Mouse (Mus musculus) midbrain, postnatal 0 days (tissue): ENCODE results near the gene Mboat2. TPM values are rescaled to one million over a fixed set of nuclear protein-coding genes. Genes with fewer than 3 reads are reported as not detected.

Experiments
- ATAC-seq: fragments of 200-750 bp; cut with Nextera tagmentation; 2 replicates; pipeline ENCODE4 v1.8.0; 2017; ENCODE audit warnings: moderate number of reproducible peaks, mild to moderate bottlenecking, moderate TSS enrichment, moderate library complexity; ENCODE audit not compliant: low FRiP score
- DNase-seq: peaks from one replicate; pipeline ENCODE4 v3.0.0-alpha.2; 2015; ENCODE audit warnings: low spot score
- H3K27ac ChIP-seq: fragments of 300-500 bp; sonication (generic); 2 replicates; pipeline ENCODE4 v1.5.1; 2014; ENCODE audit warnings: low read depth, mild to moderate bottlenecking, low read length, mixed read lengths
- H3K27me3 ChIP-seq: fragments of 300-500 bp; sonication (generic); 2 replicates; pipeline ENCODE4 v1.6.1; 2014; ENCODE audit warnings: low read length, control low read depth, mixed read lengths; ENCODE audit not compliant: insufficient read depth
- H3K36me3 ChIP-seq: fragments of 300-500 bp; sonication (generic); 2 replicates; pipeline ENCODE4 v1.6.1; 2014; ENCODE audit warnings: low read length, control low read depth, mixed read lengths; ENCODE audit not compliant: insufficient read depth
- H3K4me1 ChIP-seq: fragments of 300-500 bp; sonication (generic); 2 replicates; pipeline ENCODE4 v1.6.1; 2014; ENCODE audit warnings: mild to moderate bottlenecking, control low read depth, antibody characterized with exemption, low read length, mixed read lengths; ENCODE audit not compliant: insufficient read depth
- H3K4me2 ChIP-seq: fragments of 300-500 bp; sonication (generic); 2 replicates; pipeline ENCODE4 v1.6.1; 2014; ENCODE audit warnings: low read depth, mild to moderate bottlenecking, low read length, mixed read lengths; ENCODE audit not compliant: poor library complexity, severe bottlenecking
- H3K4me3 ChIP-seq: fragments of 300-500 bp; sonication (generic); 2 replicates; pipeline ENCODE4 v1.5.1; 2014; ENCODE audit warnings: low read depth, mild to moderate bottlenecking, low read length, moderate library complexity
- H3K9ac ChIP-seq: fragments of 300-500 bp; sonication (generic); replicated peaks from 2 replicates; pipeline ENCODE4 v1.6.1; 2014; ENCODE audit warnings: mild to moderate bottlenecking, low read length, moderate library complexity, mixed read lengths; ENCODE audit not compliant: poor library complexity, severe bottlenecking
- H3K9me3 ChIP-seq: fragments of 300-500 bp; sonication (generic); 2 replicates; pipeline ENCODE4 v1.6.1; 2016; ENCODE audit warnings: low read length, control low read depth
- CTCF ChIP-seq: IDR thresholded peaks from 2 replicates; pipeline ENCODE4 v1.5.1; 2016; ENCODE audit warnings: antibody characterized with exemption, mild to moderate bottlenecking
- WGBS: fragments of 180-500 bp; shearing (Covaris S2); extraction: QIAGEN DNeasy Blood & Tissue Kit; methylation state at CpG from one replicate; pipeline ENCODE4 v1.1.7; 2014; 5-methylcytosine and 5-hydroxymethylcytosine counted together
- polyA plus RNA-seq: library from polyadenylated mRNA; unstranded; fragments of >200 nt; fragmentation: Nextera tagmentation; extraction: Ambion mirVana; gene quantifications from 2 replicates; pipeline ENCODE4 v1.2.1, GENCODE M21; 2015
- total RNA-seq: library from RNA; depleted of rRNA; stranded (reverse); fragments of >200 nt; gene quantifications from 2 replicates; pipeline ENCODE4 v1.2.3, GENCODE M21; 2014; rRNA removed

Gene Mboat2
- total and polyA plus RNA-seq, 2 experiments from 2014 or later: 62.0 to 69.2 TPM

DNA sequence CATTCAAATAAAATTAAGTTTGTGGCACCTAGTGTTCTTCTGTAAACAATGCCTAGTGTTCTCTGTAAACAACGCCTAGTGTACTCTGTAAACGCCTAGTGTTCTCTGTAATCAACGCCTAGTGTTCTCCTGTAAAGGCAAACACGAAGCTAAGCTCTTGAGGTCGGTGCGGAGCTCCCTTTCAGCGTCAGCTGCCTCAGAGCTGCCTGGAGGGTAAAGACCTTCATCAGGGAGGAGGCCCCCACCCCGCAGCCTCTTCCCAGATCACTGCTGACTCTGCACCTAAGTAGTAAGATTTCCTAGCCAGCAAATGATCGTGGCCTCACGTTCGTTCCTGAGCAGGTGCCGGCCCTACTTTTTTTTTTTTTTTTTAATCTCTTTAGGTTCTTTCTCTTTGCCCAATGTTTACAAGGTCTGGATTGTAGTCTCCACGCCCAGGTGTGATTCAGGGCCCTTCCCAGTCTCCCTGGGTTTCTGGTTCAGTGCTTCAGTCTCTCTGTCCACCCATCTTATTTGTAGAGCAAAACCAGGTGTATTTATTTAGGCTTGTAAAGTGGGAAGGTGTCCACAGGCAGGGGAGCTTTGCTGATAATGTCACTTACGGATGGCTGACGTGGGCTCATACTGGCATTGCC, 181.2 kb downstream of the Mboat2 start:
- H3K27me3 ChIP-seq: no peaks in the 10 kb centered on the region
- DNase-seq (no peak), ATAC-seq (no peak)
- H3K4me2 ChIP-seq: no peak overlapping the region
- no peak overlapping the region for H3K9ac ChIP-seq
- peaks cover 78% of the 10 kb centered on the region for H3K36me3 ChIP-seq
- no peak overlapping the region for H3K4me3 ChIP-seq
- no peak for TF ChIP-seq CTCF
- no peaks in the 10 kb centered on the region for H3K9me3 ChIP-seq
- WGBS: 84% methylated on average over 15 of the region's 15 CpGs
- H3K27ac ChIP-seq: no peak overlapping the region
- H3K4me1 ChIP-seq: no peaks in the 10 kb centered on the region

DNA sequence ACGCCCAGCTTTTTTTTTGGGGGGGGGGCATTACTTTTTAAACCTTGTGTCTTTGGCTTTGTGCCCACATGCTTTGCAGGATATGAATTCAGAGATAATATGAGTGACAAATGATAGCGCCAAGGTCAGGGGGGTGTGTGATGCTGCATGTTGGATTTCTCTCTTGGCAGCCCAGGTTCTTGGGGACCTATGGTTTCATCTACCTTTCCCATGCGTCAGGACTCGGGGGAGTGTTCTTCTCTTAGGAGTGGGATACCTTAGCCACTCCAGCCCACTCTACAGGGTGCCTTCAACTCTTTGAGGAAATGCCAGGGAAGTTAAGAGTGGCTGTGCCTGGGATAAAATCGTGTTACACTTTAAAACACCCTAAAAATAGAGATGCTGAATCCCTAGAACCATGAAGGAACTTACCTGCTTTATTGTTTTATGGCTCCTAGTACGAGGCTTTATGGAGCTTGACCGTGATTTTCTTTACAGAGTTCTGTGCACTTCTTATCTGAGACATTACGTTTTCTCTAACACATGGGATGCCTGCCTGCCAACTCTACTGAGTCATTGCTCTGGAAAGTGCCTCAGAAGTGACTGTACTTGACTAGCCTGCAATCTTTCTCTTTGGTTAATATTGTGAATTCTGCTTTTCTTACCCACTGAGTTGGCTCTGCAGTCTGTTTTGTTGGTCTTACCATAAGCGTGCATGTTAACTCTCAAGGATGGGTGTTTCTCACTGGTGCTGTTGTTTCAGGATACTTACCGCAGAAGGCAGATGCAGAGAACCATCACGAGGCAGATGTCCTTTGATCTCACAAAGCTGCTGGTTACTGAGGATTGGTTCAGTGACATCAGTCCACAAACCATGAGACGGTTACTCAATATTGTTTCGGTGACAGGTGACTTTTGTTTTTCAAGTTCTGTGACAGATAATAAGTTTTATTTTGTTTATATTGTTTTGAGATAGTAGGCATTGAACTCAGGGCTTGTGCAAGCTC, 182.2 kb downstream of the Mboat2 start:
- H3K36me3 ChIP-seq: peaks cover 78% of the 10 kb centered on the region
- H3K9ac ChIP-seq: no peak overlapping the region
- ATAC-seq (no peak), DNase-seq (no peak)
- H3K4me1 ChIP-seq: no peaks in the 10 kb centered on the region
- H3K4me3 ChIP-seq: no peak overlapping the region
- 88% methylated on average over 13 of the region's 13 CpGs for WGBS
- no peaks in the 10 kb centered on the region for H3K9me3 ChIP-seq
- H3K27me3 ChIP-seq: no peaks in the 10 kb centered on the region
- no peak for TF ChIP-seq CTCF
- H3K27ac ChIP-seq: no peak overlapping the region
- H3K4me2 ChIP-seq: no peak overlapping the region

Other genes with a start within 250 kb of the Mboat2 start
- 27.1 and 33.6 TPM in 2 replicates for gene Klf11, start 179.6 kb upstream of the Mboat2 start, total RNA-seq
- gene Klf11, start 179.6 kb upstream of the Mboat2 start, polyA plus RNA-seq: 21.8 and 24.4 TPM in 2 replicates
- 3.7 and 4.8 TPM in 2 replicates for gene Cys1, start 149.1 kb upstream of the Mboat2 start, total RNA-seq
- 1.9 and 2.1 TPM in 2 replicates for gene Cys1, start 149.1 kb upstream of the Mboat2 start, polyA plus RNA-seq
- gene Rrm2, start 122.6 kb upstream of the Mboat2 start, total RNA-seq: 9.7 and 15.1 TPM in 2 replicates
- 23.1 and 23.4 TPM in 2 replicates for gene Rrm2, start 122.6 kb upstream of the Mboat2 start, polyA plus RNA-seq
- gene Kidins220, start 144.0 kb downstream of the Mboat2 start, total RNA-seq: 295 and 357 TPM in 2 replicates
- gene Kidins220, start 144.0 kb downstream of the Mboat2 start, polyA plus RNA-seq: 98.2 and 104 TPM in 2 replicates